Mouse (Mus musculus) gastrocnemius, postnatal 10 days (tissue): Measurements from ENCODE around the gene Mon2. TPM values are rescaled to one million over a fixed set of nuclear protein-coding genes. Genes with fewer than 3 reads are reported as not detected.

ENCODE experiments used
- DNase-seq: peaks from one replicate; pipeline ENCODE4 v3.0.0; 2021; ENCODE audit warnings: mixed read lengths
- long read RNA-seq, 2 experiments: library from polyadenylated mRNA; stranded (forward); transcript quantifications; one replicate each; pipeline ENCODE4 v2.0.0; 2021
- total RNA-seq, 2 experiments: library from RNA; stranded (reverse); gene quantifications; 2 replicates each; pipeline ENCODE4 v1.2.3; 2021

Gene Mon2
- 10 to 100 TPM; 47.7 to 56.5 TPM for total RNA-seq
- long read RNA-seq, experiment 1, full-length matches to known transcripts, result 14 of 23 reads
- long read RNA-seq, experiment 1, partial matches to known transcripts, result 4 of 23 reads
- long read RNA-seq, experiment 1, other reads (novel, unspliced or antisense), result 5 of 23 reads
- long read RNA-seq, experiment 2, full-length matches to known transcripts, result 6 of 18 reads
- long read RNA-seq, experiment 2, partial matches to known transcripts, result 5 of 18 reads
- long read RNA-seq, experiment 2, other reads (novel, unspliced or antisense), result 7 of 18 reads

DNA sequence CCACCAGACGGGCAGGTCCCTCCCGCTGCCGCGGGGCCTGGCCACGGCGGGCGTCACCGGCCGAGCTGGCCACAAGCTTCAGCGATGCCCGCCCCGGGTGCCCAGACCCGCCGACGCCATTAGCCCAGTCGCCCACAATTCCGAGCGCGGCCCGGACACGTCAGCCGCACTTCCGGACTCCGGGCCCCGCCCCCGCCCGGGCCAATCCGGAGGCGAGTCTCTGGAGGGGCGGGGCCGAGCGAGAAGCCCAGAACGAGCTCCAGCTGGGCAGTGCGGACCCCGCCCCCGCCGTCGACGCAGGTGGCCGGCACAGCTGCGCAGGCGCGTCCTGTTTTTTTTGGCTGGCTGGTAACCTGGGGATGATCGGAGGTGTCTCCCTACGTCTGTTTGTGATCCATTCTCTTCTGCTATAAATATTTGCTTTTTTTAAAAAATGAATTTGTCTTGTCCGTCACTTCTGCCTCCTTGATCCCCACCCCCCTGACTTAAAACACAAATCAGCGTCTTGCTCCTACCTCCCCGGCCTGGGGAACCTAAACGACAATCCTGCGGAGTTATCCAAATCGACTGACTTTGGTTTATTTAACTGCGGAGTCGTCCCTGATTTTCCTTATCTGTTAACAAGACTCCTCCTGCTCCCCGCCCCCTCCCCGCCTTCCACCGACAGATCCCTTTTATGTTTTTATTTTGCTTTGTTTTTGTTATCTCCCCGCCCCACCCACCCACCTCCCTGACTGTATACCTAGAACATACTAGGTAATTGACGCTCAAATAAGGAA is at the start of gene Mon2:
Gene Mon2 (minus strand): TSS at position 261 of the 779 bp plus-strand sequence.
- DNase-seq, result peak; percentile 96

DNA sequence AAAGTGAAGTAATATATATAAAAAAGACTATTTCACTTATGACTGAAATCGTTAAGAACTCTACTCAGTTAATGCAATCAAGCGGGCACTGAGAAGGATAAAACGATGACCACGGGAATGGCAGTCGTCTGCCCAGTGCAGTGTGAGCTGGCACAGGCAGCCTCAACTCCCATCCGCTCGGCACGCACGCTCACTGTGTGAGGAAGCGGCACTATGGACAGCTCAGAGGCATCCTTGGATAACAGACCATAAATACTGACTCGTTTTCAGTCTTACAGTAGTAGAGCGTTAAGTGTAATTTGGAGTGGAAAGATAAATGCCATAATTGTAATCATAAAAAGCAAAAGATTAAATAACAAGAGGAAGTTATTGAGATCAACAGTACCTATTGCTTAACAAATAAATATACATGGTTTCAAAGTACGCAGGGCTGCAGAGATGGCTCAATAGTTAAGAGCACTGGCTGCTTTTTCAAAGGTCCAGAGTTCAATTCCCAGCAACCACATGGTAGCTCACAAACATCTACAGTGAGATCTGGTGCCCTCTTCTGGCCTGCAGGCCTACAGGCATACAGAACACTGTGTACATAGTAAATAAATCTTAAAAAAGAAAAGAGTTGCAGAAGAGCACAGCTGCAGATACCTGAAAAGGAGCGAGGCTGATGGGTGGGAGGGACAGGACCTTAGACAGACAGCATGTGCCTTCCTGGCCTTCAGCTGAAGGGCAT is 44.5 kb upstream of the Mon2 start:
- DNase-seq, result no peak

DNA sequence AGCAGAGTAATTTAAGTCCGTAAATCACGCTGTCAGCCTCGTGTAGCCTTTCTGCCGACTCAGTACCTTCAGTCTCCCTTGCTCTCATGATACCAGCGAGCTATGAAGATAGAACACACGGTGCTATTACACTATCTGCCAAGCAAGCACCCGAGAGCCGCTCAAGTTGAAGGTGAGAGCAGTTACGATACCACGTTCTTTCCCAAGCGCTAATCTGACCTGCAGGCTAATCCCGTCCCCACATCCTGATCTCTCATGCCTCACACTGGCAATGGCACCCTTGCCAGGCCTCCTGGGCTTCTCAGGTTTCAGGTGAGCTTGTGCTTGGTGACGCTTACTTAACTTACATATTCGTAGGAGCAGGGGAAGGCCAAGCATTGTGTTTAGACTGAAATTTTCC is 40.6 kb upstream of the Mon2 start:
- DNase-seq, result no peak

DNA sequence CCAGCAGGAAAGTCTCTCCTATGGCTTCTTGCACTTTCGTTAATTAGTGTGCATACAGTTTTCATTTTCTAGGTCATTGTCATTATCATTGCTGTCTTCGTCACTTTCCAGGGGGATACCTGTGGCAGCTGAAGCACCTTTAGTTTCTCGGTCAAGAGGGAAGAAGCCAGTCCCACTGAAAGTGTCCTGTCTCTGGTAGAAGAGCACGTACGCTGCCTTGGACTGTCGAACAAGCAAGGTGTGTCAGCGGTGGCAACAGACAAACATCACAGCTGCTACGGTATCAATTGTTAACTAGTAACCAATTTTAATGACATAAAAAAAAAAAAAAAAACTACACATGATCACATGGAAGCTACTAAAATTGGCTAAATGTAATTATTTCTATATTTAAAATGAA is 37.2 kb upstream of the Mon2 start:
- DNase-seq, result no peak

DNA sequence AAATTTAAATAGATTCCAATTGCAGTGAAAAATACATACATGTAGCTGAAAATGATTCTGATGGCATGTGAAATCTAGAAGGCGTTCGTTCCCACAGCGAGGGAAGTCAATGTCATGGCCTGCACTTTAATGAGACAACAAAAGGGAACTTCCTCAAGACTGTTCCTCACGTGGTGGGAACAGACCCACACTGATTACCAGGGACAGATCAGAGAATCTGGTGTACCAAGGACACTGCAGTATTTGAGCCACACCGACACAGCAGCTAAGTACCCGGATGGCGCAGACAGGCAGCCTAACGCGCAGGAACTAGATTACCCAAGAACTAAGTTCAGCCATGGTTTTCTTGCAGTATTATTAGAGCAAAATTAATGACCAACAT is 36.5 kb upstream of the Mon2 start:
- no peak for DNase-seq

DNA sequence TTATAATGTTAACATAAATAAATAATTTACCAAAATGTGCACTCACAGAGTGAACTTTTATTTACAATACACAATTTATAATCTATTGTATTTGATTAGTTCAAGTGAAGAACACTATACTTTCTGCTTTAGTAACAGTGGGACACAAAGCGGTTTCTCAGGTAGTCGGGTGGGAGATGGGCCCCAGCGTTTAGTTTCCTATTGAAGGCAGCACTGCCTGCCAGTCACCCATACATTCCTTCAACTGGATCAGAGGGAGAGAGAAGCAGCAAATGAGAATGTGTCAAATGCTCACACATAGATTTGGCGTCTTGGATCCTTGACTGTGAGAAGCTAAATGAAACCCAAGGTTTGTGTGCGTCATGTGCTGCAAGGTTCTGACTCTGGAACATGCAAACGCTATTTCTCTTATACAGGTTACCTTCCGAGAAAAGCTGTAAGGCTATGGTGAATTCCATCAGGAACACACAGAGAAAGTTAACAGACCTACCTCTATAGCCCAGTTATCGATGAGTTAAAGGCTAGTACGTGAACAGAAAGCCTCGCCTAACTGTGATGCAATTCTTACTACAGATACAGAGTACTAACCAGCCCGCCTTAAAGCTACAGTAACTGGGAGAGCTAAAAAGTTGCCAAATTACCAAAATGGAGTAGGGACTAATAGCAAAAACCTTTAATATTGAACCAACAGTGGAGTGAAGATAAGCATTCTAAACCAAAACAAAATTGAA is 35.9 kb upstream of the Mon2 start:
- DNase-seq, result no peak

DNA sequence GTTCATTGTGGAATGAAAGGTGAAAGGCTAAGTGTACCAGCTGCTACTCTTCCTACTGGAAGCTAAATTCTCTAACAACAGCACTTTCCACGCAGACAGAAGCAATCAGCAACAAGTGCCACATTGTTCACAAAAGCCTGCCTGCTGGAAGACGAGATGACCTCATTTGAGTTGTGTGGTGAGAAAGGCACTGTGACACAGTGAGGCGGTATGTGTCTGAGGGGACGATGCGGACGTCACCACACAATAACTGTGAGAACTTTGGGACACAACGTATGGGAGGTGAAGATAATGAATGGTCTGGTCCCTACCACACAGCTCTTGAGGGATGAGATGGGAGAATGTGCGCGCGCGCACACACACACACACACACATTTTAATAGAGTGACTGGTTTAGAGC is 34.2 kb upstream of the Mon2 start:
- no peak for DNase-seq

DNA sequence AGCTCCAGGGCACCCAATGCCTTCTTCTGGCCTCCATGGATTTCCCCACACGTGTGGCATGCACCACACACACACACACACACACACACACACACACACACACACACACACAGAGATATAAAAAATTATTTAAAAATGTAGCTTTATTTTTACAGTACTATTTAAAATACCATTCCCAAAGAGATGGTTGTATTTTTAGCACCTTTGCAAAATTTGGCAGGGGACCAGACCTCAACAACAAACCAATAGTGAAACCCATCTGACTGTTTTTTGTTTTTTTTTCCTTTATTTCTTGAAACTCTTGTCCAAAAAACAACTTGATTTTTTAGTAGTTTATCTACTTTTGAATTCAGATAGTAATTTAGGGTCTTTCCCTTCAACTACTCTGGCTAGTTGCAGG is 32.2 kb upstream of the Mon2 start:
- no peak for DNase-seq

DNA sequence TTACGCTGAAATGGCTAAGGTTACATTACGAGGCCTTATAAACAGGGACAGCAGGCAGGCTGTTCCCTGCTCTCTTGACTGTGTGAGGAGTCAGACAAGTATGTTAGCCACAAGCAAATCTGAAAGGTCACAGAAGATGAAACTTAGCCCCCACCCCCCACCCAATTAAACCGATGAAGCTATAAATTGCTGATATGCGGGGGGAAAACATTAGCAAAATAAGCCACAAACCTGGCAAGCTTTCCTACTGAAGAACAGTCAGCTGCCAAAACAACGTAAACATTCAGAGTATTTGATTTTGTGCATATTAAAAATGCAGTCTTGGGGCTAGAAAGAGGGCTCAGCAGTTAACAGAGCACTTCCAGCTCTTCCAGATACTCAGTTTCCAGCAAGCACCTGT is 31.8 kb upstream of the Mon2 start:
- DNase-seq, result no peak

DNA sequence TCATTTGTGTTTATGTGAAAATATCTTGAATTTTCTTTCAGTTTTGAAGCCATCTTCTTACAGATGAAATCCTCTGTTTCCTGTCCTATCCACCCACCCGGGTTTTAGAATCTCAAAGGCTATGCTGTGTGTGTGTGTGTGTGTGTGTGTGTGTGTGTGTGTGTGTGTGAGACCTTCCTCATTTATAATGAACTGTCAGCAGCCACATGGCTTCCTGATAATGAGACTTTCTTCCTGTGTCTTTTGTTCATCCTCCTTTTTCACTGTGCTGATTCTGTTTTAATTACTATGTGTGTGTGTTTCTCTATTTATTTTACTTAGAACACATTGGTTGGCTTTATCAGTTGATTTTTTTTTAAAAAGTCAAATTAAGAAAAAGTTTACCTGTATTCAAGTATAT is 25.0 kb upstream of the Mon2 start:
- no peak for DNase-seq

DNA sequence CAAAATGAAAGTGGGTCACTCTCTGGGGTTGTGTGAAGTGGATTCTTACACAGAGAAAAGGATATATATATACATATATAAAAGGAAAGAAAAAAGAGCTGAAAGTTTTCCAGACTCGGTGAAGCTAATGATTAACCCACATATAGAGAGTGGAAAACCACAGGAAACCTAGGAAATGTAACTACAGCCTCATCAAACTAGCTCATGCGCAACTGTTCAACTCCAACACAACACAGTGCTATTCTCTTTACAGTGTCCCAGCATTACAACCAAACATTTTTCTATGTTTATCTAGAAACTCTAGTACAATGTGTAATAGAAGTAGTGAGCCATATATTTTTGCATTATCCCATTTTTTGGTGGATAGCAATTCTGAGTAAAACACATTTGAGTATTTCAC is 24.3 kb upstream of the Mon2 start:
- DNase-seq, result no peak

DNA sequence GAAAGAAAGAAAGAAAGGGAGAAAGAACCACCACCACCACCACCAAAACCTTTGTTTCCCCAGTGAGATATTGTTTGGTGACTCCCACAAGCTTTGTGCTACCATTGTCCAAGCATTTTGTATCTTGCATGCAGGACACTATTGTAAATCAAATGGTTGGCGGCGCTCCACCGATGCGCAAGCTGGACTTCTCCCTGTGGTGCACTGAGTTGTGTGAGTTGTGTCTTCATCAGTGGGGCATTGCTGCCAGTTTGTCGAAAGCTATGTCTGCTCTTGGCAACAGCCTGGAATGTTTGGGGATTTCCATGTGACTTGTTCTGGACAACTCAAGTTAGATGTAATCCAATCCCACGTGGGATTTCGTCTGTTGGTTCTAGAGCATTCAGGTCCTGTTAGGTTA is 18.2 kb upstream of the Mon2 start:
- DNase-seq, result no peak

DNA sequence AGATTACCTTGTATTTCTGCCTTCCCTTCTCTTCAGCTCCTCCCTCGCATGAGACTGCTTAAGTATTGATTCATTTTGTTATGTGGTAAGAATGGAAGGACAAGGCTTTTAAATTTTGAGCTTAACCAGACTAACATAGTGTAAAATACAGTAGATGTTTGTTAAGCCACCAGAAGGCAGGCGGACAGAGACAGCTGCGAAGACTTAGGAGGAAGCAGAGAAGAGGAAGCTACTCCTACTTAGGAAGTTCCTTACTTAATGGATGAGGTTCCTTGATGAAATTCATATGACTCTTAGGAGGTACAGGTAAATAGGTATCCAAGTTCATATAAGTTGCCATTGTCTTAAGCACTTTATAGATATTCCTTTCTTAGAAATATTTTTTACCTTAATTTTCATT is 16.3 kb upstream of the Mon2 start:
- DNase-seq, result no peak

DNA sequence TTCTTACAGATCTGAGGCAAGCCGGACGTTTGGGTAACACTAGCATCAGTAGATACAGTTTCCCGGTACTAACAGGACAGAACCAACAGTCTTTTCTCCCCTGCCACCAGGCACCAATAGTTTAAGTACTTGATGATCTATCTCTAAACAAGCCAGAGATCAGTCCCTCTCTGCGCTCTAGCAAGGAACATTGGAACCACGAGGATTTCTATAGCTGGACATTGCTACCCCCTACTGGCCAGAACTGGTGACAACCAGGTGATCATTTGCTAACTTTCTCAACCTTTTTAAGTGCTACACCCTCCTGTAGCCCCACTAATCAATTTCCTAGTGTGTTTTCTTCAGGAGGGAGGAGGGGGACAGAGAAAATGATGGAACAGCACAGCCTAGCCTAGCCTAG is 15.4 kb upstream of the Mon2 start:
- DNase-seq, result peak; percentile 17

DNA sequence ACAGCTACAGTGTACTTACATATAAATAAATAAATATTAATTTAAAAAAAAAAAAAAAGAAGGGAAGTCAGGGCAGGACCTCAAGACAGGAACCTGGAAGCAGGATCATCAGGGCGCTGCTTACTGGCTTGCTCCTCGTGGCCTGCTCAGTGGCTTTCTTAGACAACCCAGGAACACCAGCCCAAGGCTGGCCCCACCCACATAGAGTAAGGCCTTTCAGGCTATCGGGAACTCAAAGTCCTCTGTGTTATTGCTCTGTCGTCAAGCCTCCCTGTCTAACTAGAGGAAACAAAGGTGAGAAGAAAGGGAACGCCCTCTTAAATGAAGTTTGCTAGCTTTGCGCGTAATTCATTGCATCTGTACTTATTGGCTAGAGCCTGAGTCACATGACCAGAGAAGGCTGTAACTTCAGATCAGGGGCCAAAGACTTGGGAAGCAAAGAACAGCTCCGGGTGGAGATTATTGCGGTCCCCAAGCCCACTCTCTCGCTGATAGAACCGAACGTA is 13.2 kb upstream of the Mon2 start:
- no peak for DNase-seq

DNA sequence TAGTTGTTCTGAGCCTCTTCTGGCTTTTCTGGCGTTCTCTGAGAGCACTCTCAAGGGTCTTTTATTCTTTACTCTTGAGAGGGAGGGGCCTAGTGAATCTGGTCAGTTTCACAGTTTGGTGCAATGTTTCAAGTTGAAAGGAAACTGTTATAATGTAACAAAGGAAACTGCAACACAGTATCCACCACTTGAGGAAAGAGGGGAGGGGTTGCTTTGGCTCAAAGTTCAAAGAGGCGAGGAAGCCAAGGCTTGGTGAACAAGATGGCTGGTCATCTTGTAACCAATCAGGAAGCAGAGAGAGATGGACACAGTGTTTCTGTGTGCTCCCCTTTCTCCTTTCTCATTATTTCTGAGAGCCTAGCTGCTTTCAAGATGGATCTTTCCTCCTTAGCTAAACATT is 10.5 kb upstream of the Mon2 start:
- no peak for DNase-seq

DNA sequence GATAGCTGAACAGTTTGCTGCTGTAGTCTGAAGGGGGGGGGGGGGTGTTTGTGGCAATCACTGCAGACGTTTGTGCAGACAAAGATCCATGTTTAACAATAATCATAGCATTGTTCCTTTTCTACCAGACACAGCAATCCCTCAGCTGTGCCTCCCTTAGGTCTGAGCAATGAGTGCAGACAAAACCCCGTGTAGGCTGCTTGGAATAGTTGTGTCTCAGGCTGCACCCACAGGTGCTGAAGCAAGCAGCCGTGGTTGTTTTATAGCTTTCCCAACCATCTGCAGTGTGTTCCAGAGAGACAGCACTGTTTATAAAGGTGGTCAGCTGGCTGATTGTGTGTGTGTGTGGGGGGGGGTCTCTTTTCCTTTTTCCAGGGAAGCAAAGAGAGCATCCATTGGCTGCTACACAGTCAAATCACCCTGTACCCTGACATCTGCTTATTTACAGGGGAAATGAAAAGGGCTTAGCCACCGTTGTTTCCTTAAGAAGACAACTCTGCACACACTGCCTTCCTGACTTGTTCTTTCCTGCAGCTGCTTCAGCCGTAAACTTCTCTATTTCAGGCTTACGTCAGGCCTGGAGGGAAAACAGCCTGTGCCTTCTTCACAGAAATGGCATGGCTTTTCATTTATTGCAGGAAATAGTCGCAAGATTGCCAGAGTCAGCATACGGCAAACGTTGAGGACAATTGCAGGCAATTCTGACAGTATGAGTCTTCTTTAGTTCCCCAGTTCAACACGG is 8.8 kb upstream of the Mon2 start:
- DNase-seq, result no peak

DNA sequence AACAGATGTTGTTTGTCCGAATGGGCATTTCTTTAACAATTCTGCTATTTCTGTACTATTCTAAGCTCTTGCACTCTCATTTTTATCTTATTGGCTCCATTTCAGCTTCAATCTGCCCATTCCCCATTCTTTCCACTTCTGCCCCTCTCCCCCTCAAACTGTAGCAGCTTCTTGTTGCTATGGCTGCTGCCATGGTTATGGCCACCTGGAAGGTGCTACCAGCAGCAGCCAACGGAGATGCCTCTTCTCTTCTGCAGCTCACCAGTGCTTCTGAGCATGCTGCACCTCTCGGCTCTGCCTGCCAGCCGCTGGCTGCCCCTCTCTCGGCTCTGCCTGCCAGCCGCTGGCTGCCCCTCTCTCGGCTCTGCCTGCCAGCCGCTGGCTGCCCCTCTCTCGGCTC is 8.0 kb upstream of the Mon2 start:
- no peak for DNase-seq

DNA sequence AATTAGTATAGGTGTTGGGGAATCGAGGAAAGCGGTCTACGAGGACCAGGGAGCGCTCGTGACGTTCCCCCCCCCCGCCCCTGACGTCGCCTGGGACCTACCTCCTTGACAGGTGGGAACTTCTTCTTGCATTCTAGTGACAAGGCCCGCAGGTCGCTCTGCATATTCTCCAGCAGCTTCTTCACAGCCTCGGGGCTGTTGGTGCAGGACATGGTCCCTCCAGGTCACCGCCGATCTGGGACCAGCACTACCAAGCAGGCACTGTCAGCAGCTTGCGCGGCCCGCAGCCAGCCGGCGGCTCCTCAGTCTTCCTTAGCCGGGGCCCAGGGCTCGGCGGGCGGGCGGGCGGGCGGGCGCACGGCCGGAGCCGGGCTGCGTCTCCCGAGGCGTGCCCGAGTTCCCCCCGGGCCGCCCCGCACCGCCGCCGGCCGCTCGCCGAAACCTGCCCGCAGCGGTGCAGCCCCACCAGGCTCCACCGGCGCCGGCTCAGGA is 508 bp downstream of the Mon2 start:
- no peak for DNase-seq

DNA sequence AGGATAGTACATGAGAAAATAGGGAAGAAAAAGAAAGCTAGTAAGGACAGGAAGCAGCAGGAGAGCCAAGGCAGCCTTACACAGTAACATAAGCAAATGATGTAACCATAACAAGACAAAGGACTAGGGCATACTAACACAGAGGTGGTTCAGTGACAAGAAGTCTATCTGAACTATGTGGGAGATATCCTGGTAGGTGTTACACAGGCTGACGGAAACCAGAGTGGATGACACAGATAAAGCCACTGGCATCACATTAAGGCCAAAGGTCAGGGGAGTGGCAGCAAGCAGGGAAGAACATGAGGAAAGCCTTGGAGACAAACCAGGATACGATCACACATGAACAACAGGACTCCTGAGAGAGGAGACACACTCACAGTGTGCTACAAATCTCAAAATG is 4.3 kb downstream of the Mon2 start:
- no peak for DNase-seq

DNA sequence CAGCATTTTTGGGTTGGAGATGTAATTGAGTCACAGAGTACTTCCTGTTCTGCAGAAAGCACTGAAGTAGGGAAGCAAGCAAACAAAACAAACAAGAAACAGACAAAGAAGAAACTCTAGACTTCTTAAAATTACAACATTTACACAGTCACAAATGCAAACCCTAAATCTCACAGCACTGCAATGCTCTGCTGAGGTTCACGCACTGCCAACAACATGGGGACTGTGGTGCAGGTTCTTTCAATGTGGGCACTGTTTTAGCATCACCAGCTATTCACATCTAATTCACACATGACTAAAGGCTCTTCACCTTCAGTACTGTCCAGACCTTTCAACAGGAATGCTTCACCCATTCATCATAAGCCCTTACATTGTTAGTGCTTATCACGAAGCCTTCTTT is 13.3 kb downstream of the Mon2 start:
- DNase-seq, result no peak

DNA sequence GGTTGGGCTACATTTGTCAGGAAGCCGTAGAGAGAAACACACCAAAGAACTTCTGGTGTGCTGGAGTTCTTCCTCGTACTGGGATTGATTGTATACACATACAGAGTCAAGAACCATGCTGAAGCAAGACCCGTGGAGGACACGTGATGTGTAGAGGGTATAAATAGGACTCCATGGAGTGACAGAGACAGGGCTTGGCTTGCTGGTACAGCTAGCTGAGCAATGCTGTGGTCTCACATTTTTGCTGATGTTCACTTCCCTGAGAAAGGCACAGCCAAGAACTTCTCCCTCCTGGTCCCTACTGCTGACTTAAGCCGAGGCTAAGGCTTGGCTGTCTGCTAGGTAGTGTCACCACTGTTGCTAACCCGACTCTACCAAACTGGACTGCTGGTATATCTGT is 15.5 kb downstream of the Mon2 start:
- DNase-seq, result no peak
